Mouse (Mus musculus) hematopoietic stem cell, adult 5-6 weeks (primary cell): Measurements from ENCODE around the gene Ero1l. TPM values are rescaled to one million over a fixed set of nuclear protein-coding genes. Genes with fewer than 3 reads are reported as not detected.

Experiments used
- ATAC-seq, 2 experiments: fragments of 125-278 bp in 1 of 2; replicated peaks in 1 of 2; 2 replicates each; pipeline ENCODE4 v1.8.0; 2016 to 2017; ENCODE audit warnings: inconsistent platforms in 2 of 2, mild to moderate bottlenecking in 2 of 2, moderate number of reproducible peaks in 2 of 2, low read depth in 1 of 2, moderate TSS enrichment in 1 of 2; ENCODE audit not compliant: low FRiP score in 2 of 2, poor library complexity in 2 of 2, severe bottlenecking in 2 of 2, insufficient read depth in 1 of 2, low TSS enrichment in 1 of 2
- total RNA-seq: library from RNA; stranded (forward); fragments of 172-1452, 232-1000 nt; gene quantifications from 2 replicates; pipeline ENCODE4 v1.2.3, GENCODE M21; 2017

Gene Ero1l
- total RNA-seq, 1 experiment from 2014 or later = 26.0 TPM

GRCm38 (mm10) chr14:45310101-45310500 lies 8.5 kb downstream of the Ero1l start:
- no peak for ATAC-seq

GRCm38 (mm10) chr14:45309646-45310045 lies 8.9 kb downstream of the Ero1l start:
- ATAC-seq = no peak

- ATAC-seq = peak; percentile 22 to 53; a peak in 3 of 4 replicates
Measured at GRCm38 (mm10) chr14:45307630-45308328, 10.8 kb downstream of the Ero1l start.

- no peak for ATAC-seq
Measured at GRCm38 (mm10) chr14:45305852-45306251, 12.7 kb downstream of the Ero1l start.

- no peak for ATAC-seq
Measured at GRCm38 (mm10) chr14:45304389-45304788, 14.2 kb downstream of the Ero1l start.

GRCm38 (mm10) chr14:45303939-45304338 lies 14.6 kb downstream of the Ero1l start:
- no peak for ATAC-seq

GRCm38 (mm10) chr14:45291608-45292007 lies 27.0 kb downstream of the Ero1l start:
- ATAC-seq = peak in 1 of 2 experiments; percentile 10; a peak in 1 of 4 replicates

GRCm38 (mm10) chr14:45282066-45282465 lies 36.5 kb downstream of the Ero1l start:
- ATAC-seq = no peak

GRCm38 (mm10) chr14:45275816-45276215 lies 42.8 kb downstream of the Ero1l start:
- ATAC-seq = peak in 1 of 2 experiments; percentile 72; a peak in 1 of 4 replicates

GRCm38 (mm10) chr14:45263831-45264592 lies 54.6 kb downstream of the Ero1l start:
- ATAC-seq = no peak

- ATAC-seq = no peak
Measured at GRCm38 (mm10) chr14:45251548-45252076, 67.0 kb downstream of the Ero1l start.

GRCm38 (mm10) chr14:45241613-45242012 lies 77.0 kb downstream of the Ero1l start:
- ATAC-seq = no peak

GRCm38 (mm10) chr14:45239042-45239441 lies 79.5 kb downstream of the Ero1l start:
- peak in 1 of 2 experiments; percentile 29; a peak in 1 of 4 replicates for ATAC-seq

Other genes with a start within 250 kb of the Ero1l start
- 0.79 and 9.3 TPM in 2 replicates for gene Gpr137c, start 99.1 kb downstream of the Ero1l start, total RNA-seq
- gene Txndc16, start 98.4 kb downstream of the Ero1l start, total RNA-seq = 17.8 and 28.7 TPM in 2 replicates
- gene Psmc6, start 11.0 kb upstream of the Ero1l start, total RNA-seq = 214 and 262 TPM in 2 replicates
- gene Styx, start 32.3 kb upstream of the Ero1l start, total RNA-seq = 21.1 and 30.4 TPM in 2 replicates
- gene Gnpnat1, start 86.1 kb upstream of the Ero1l start, total RNA-seq = 25.6 and 29.3 TPM in 2 replicates
- 0.75 TPM in 1 of 2 replicates, not detected in the other for gene Fermt2, start 211.3 kb upstream of the Ero1l start, total RNA-seq